Mouse (Mus musculus): ENCODE results near the gene Mst1. TPM values are rescaled to one million over a fixed set of nuclear protein-coding genes. Genes with fewer than 3 reads are reported as not detected.
A peak's percentile ranks its signal among the peaks of the same experiment; 100 is the strongest.

Mst1 gene
- 0.78 and 0.87 TPM in 2 replicates for polyA plus RNA-seq (2016; fragmentation: Nextera tagmentation; extraction: Ambion mirVana)

DNA sequence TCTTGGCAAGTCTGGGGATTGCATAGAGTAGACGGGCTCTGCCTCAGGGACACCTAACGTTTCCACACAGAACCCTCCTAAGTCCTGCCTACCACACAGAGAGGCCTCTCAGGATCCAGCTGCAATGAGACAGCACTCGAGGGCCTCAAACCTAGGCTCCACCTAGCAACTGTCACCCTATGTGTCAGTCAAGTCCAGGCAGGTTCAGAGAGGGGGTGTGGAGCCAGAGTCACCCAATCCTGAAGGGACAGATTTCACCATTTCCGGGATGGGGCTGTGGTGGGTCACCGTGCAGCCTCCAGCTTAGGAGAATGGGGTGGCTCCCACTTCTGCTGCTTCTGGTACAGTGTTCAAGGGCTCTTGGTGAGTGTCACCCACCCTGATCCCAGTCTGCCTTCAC is at the start of gene Mst1:
TSS of gene Mst1 (plus strand) at position 269 of the 400 bp plus-strand sequence.
- Histone ChIP-seq H3K36me3 (peaks cover 14% of the 10 kb centered on the region), H3K9me3 (replicated peaks) (no peaks in the 10 kb centered on the region), H3K27ac (replicated peaks) (peak within 1 kb of the TSS; percentile 91), H3K27me3 (ENCODE audit: low read depth, poor library complexity, severe bottlenecking) (peaks cover 53% of the 10 kb centered on the region), H3K4me1 (peaks cover 42% of the 10 kb centered on the region), H3K4me3 (peak within 1 kb of the TSS; percentile 77)
- WGBS, result 82% methylated on average over 5 of the region's 5 CpGs
- no peak for DNase-seq (ENCODE audit: low spot score)

DNA sequence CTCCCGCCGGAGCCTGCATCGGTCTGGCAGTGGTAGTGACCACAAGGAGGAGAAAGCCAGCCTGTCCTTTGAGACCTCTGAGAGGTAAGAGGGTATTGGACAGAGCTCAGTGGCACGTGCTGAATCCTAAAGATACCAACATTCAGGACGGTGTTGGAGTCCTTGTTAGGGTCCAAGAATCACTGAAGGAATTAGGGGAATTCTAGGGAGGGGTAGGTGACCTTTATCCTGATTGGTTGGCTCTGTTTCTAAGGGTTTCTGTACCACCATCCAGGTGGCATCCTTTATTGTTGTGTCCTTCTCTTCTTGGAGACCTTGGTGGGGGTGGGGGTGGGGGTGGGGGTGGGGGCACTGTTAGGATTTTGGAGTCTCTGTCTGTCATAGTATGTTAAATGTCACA is 48.1 kb upstream of the Mst1 start:
- H3K27ac ChIP-seq (replicated peaks), result no peak overlapping the region
- H3K27me3 ChIP-seq (ENCODE audit: low read depth, poor library complexity, severe bottlenecking), result no peaks in the 10 kb centered on the region
- H3K4me3 ChIP-seq, result no peak overlapping the region
- peaks cover 88% of the 10 kb centered on the region for H3K36me3 ChIP-seq
- DNase-seq (ENCODE audit: low spot score), result no peak
- WGBS, result 92% methylated on average over 5 of the region's 5 CpGs
- no peaks in the 10 kb centered on the region for H3K4me1 ChIP-seq
- H3K9me3 ChIP-seq (replicated peaks), result peaks cover 7% of the 10 kb centered on the region; the same call in 1 of the 2 replicates

DNA sequence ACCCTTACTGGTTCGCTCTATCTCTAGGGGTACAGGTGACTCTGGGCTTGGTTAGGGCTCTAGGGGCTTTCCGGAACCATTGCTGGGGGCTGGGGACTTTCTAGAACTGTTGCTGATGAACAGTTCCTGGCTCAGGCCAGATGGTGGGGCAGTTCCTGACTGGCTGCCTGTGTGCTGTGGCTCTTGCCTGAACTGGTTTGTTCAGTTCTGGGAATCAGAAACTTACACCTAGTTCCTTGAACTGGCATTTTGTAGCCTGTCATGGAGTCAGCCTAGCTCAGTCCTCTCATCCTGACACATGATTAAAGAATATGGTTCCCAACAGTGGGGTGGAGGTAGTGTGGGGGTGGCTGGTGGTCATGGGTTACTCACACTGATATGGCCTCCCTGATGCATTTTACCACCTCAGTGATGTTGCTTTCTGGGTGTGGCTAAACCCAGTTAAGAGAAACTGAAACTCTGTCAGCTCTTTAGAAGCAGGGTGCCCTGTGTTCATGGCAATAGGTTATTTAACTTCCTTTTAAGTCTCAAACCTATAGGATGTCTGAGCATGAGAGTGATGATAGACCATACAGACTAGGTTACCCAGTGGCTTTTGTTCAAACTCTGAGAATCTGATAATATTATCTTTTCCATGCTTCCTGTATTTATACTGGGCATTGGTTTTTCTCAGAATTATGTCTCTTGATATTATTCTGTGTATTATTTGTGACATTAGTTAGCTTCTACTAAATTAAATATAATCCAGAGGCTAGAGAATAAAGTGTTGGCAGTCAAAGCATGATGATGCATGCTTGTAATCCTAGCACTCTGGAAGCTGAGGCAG is 44.7 kb upstream of the Mst1 start:
- H3K27ac ChIP-seq (replicated peaks), result no peak overlapping the region
- H3K27me3 ChIP-seq (ENCODE audit: low read depth, poor library complexity, severe bottlenecking), result no peaks in the 10 kb centered on the region
- H3K4me3 ChIP-seq, result no peak overlapping the region
- H3K4me1 ChIP-seq, result no peaks in the 10 kb centered on the region
- no peak for DNase-seq (ENCODE audit: low spot score)
- H3K36me3 ChIP-seq, result peaks cover 87% of the 10 kb centered on the region
- H3K9me3 ChIP-seq (replicated peaks), result no peaks in the 10 kb centered on the region
- 97% methylated on average over 2 of the region's 2 CpGs for WGBS

DNA sequence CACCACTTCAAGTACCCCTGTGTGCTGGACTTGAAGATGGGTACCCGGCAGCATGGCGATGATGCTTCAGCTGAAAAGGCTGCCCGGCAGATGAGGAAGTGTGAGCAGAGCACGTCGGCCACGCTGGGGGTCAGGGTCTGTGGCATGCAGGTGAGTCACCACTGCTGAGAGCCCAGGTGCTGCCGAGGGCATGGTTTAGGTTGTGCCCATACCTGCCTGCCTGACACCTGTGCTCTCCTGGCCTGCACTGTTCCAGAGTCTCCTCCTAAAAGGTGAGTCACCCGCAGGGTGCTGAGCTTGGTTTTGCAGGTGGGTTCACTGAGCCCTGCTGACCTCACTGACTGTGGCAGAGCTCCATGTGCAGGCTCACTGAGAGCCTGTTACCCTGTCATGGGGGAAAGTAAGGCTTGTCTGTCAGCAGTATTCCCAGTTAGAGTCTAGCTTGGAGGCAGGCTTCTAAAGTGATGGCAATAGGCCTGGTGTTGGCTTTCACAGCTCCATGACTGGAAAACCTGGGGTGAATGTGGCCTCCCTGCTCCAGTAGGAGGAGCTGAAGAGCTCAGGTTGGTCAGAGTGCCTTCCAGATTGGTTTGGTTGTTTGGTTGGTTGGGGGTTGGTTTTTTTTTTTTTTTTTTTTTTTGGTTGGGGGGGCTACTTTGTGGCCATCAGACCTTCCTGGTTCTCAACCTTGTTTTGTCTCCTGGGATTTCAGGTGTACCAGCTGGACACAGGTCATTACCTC is 35.3 kb upstream of the Mst1 start:
- Histone ChIP-seq H3K4me1 (peaks cover 22% of the 10 kb centered on the region), H3K27me3 (ENCODE audit: low read depth, poor library complexity, severe bottlenecking) (no peaks in the 10 kb centered on the region), H3K9me3 (replicated peaks) (no peaks in the 10 kb centered on the region), H3K27ac (replicated peaks) (no peak overlapping the region), H3K4me3 (no peak overlapping the region), H3K36me3 (peaks cover 70% of the 10 kb centered on the region)
- 95% methylated on average over 8 of the region's 8 CpGs for WGBS
- DNase-seq (ENCODE audit: low spot score), result no peak

DNA sequence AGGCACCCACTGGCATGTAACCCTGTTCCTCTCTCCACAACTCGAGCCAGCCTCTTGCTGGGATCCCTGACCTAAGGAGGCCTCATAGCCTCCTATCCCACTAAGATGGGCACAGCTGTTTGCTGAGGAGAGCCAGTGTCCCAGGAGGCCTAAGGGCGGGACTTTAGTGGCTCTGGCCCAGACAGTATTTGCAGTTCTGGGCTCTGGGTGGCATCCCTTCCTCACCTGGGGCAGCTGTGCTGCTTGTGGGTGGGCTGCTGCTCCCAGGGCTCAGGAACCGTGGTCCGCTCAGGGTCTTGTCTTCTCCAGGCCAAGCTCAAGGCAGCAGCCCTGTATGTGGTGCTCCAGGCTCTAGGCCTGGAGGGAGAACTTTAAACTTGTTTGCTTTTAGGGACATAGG is 33.7 kb upstream of the Mst1 start:
- Histone ChIP-seq H3K27me3 (ENCODE audit: low read depth, poor library complexity, severe bottlenecking) (no peaks in the 10 kb centered on the region), H3K4me3 (no peak overlapping the region), H3K36me3 (peaks cover 69% of the 10 kb centered on the region), H3K4me1 (peaks cover 27% of the 10 kb centered on the region), H3K9me3 (replicated peaks) (no peaks in the 10 kb centered on the region), H3K27ac (replicated peaks) (no peak overlapping the region)
- WGBS, result 85% methylated on average over 4 of the region's 4 CpGs
- no peak for DNase-seq (ENCODE audit: low spot score)

DNA sequence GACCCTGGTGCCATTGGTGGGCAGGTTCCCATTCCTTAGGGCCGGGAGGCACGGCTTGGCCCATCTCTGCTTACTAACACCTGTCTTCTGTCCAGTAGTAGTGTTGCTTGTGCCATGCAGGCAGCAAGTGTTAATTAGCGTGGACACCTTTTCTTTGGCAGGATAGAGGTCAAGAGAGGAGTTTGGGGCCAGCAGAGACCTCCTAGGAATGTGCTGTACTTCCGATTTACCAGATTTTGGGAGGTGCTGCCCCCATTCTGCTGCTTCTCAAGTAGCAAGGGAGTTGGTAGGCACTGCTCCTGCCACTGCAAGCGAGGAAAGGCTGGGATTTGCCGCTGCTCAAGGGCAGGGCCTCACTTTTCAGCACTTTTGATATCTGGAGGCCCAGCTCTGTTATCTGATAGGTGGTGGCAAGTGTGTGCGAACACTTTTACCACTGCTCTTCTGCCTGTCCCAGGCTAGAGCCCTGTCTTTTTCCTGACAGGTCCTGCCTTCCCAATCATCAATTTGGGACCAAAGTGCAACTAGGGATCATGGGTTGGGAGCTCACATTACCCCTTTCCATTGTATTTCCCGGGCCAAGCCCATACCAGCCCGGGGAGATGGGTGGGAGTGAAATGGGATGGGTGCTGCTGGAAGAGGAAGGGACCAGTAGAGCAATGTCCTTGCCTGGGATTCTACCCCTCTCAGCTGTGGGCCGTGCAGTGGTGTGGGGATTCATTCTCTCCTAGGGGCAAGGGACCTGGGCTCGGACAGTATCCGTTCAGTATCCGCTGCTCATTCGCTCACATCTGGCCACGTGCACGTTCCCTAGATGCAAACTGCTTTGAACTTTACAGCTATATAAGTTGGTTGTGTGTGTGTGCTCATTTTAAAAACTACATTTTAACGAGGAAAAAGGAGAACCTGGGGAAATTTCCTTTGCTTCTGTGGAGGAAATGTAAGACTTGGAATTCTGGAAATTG is 32.4 kb upstream of the Mst1 start:
- H3K36me3 ChIP-seq, result peaks cover 64% of the 10 kb centered on the region

DNA sequence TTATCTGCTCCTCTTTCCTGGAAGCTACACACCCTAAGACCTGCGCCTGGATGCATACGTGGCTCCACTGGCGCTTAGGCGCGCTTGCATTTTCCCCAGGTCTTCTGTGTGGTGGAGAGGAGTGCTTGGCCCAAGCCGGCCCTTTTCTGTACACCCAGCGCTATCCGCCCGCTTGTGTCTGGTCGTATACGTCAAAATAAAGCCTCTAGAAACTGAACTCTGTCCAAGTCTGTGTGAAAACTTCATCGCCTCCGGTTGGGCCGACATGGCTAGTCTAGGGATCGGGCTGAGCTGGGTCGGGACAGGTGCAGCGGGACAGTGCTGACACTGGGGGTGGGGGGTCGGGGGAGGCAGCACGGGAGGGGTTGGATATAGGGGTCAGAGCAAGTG is 31.7 kb upstream of the Mst1 start:
- WGBS, result under 1% methylated on average over 19 of the region's 19 CpGs
- H3K27ac ChIP-seq (replicated peaks), result peak overlapping the region; percentile 76
- H3K27me3 ChIP-seq (ENCODE audit: low read depth, poor library complexity, severe bottlenecking), result no peaks in the 10 kb centered on the region
- H3K36me3 ChIP-seq, result peaks cover 60% of the 10 kb centered on the region
- peak overlapping the region; percentile 62 for H3K4me3 ChIP-seq
- H3K4me1 ChIP-seq, result peaks cover 34% of the 10 kb centered on the region
- no peaks in the 10 kb centered on the region for H3K9me3 ChIP-seq (replicated peaks)
- no peak for DNase-seq (ENCODE audit: low spot score)

More for the DNA sequence above, 32.4 kb upstream of the Mst1 start:
- peaks cover 28% of the 10 kb centered on the region for H3K4me1 ChIP-seq
- peak overlapping the region; percentile 76 for H3K27ac ChIP-seq (replicated peaks)
- no peak for DNase-seq (ENCODE audit: low spot score)
- H3K27me3 ChIP-seq (ENCODE audit: low read depth, poor library complexity, severe bottlenecking), result no peaks in the 10 kb centered on the region
- WGBS, result 55% methylated on average over 17 of the region's 17 CpGs
- no peaks in the 10 kb centered on the region for H3K9me3 ChIP-seq (replicated peaks)
- peak overlapping the region; percentile 62 for H3K4me3 ChIP-seq

DNA sequence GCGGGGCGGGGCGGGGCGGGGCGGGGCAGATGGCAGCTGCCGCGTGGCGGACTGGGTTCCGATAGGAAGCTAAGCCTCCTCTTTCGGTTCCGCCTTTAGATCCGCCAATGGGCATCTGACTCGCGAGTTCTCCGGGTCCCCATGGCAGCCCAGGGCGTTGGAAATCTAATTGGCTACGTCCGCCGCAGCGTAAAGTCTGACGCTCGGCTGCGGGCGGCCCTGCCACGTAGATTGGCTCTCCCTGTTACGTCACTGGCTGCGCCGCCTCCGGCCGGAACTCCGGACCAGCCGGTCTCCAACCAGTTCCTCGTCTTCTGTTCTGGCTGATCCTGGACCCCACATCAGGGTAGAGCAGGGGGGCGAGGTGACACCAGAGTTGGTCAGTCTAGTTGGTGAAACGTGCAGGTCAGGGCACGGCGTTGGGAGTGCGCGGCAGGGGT is 31.2 kb upstream of the Mst1 start, which contains the start of gene Gmppb:
TSS of gene Gmppb (plus strand) at position 227 of the 440 bp plus-strand sequence.
- Histone ChIP-seq H3K36me3 (peaks cover 63% of the 10 kb centered on the region), H3K27ac (replicated peaks) (peak within 1 kb of the TSS; percentile 76), H3K4me3 (peak within 1 kb of the TSS; percentile 62), H3K9me3 (replicated peaks) (no peaks in the 10 kb centered on the region), H3K27me3 (ENCODE audit: low read depth, poor library complexity, severe bottlenecking) (no peaks in the 10 kb centered on the region), H3K4me1 (peaks cover 34% of the 10 kb centered on the region)
- under 1% methylated on average over 39 of the region's 39 CpGs for WGBS
- DNase-seq (ENCODE audit: low spot score), result peak; percentile 96

DNA sequence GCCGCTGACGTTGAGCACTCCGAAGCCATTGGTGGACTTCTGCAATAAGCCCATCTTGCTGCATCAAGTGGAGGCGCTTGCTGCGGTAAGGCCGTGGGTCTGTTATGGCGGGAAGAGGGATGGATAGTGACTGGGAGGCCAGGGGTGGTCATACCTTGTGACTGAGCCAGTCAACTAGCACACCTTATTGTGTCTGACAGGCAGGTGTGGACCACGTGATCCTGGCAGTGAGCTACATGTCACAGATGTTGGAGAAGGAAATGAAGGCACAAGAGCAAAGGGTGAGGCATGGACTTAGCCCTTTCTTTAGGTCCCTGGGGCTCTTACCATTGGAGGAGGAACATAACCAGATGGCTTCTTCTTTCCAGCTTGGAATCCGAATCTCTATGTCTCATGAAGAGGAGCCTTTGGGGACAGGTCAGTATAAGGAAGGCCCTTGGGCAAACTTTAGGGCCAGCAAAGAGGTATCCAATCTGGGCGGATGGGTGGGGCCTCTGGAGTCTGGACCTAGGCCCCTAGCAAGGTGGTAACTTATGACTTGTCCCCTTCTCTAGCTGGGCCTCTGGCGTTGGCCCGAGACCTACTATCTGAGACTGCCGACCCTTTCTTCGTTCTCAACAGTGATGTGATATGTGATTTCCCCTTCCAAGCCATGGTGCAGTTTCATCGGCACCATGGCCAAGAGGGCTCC is 30.5 kb upstream of the Mst1 start:
- 44% methylated on average over 15 of the region's 15 CpGs for WGBS
- H3K27ac ChIP-seq (replicated peaks), result peak overlapping the region; percentile 76

DNA sequence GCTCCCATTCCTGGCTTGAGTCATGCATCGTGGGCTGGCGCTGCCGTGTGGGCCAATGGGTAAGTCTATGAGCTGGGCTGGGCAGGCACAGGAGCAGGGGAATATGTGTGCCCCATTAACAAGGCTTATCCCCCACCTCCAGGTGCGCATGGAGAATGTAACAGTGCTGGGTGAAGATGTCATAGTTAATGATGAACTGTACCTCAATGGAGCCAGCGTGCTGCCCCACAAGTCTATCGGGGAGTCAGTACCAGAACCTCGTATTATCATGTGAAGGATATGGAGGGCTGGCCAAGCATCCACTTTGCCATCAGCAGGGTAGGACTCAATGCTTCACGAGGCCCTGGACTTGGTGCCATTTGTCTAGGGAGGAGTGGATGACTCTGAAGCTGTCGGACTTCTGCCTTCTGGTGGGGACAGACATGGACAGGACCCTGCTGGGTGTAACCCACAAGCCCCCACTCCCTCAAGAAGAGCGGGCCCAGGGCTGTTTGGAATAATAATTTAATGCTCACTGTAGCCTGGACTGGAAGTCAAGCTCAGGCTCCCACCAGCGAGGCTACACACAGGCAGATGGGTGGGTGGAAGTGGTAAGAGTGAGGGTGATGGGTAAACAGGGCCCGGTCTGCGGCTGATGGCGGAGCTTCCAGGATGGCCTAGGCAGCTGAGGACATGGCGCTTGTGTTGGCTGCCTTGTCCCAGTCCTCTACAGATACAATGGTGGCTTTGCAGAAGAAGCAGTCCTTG is 28.9 kb upstream of the Mst1 start:
- no peak overlapping the region for H3K4me3 ChIP-seq
- H3K27ac ChIP-seq (replicated peaks), result no peak overlapping the region
- H3K27me3 ChIP-seq (ENCODE audit: low read depth, poor library complexity, severe bottlenecking), result no peaks in the 10 kb centered on the region
- no peaks in the 10 kb centered on the region for H3K9me3 ChIP-seq (replicated peaks)
- peaks cover 34% of the 10 kb centered on the region for H3K4me1 ChIP-seq
- WGBS, result 93% methylated on average over 15 of the region's 15 CpGs
- no peak for DNase-seq (ENCODE audit: low spot score)
- H3K36me3 ChIP-seq, result peaks cover 67% of the 10 kb centered on the region

More for the DNA sequence above, 30.5 kb upstream of the Mst1 start:
- H3K27me3 ChIP-seq (ENCODE audit: low read depth, poor library complexity, severe bottlenecking), result no peaks in the 10 kb centered on the region
- peaks cover 34% of the 10 kb centered on the region for H3K4me1 ChIP-seq
- H3K9me3 ChIP-seq (replicated peaks), result no peaks in the 10 kb centered on the region
- no peak for DNase-seq (ENCODE audit: low spot score)
- peak overlapping the region; percentile 62 for H3K4me3 ChIP-seq
- H3K36me3 ChIP-seq, result peaks cover 67% of the 10 kb centered on the region

DNA sequence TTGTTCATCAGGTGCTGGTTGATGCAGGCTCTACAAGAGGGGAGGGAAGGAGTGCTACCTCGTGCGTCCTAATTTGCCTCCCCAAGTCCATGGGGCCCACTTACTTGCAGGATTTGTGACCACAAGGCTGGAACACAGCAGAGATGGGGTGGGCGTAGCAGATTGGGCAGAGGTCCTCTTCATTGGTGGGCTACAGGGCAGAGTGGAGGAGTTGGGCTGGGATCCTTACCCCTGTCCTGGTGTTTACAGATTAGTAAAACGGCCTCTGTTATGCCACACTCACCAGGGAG is 28.4 kb upstream of the Mst1 start:
- Histone ChIP-seq H3K9me3 (replicated peaks) (no peaks in the 10 kb centered on the region), H3K27ac (replicated peaks) (no peak overlapping the region), H3K36me3 (peaks cover 67% of the 10 kb centered on the region), H3K4me3 (no peak overlapping the region; the same call in 1 of the 2 replicates), H3K4me1 (peaks cover 34% of the 10 kb centered on the region), H3K27me3 (ENCODE audit: low read depth, poor library complexity, severe bottlenecking) (no peaks in the 10 kb centered on the region)
- WGBS, result 88% methylated on average over 4 of the region's 4 CpGs
- DNase-seq (ENCODE audit: low spot score), result no peak
